Mouse (Mus musculus) embryonic fibroblast, embryonic 13.5 days (primary cell): ENCODE data around the gene Oas3.
"Not testable (repeated sequence)": the region's sequence is repeated elsewhere in the genome, so short reads cannot be mapped to it uniquely, and the experiment has no call there.

Experiments used
- CTCF ChIP-seq: IDR thresholded peaks from 2 replicates; pipeline ENCODE4 v1.5.1; 2011; ENCODE audit warnings: mild to moderate bottlenecking, control low read depth, low read length, moderate library complexity, borderline replicate concordance; ENCODE audit not compliant: insufficient read depth
- POLR2A ChIP-seq: IDR thresholded peaks from 2 replicates; pipeline ENCODE4 v1.6.1; 2011; ENCODE audit warnings: low read depth, mild to moderate bottlenecking, control low read depth, low read length, moderate library complexity

DNA sequence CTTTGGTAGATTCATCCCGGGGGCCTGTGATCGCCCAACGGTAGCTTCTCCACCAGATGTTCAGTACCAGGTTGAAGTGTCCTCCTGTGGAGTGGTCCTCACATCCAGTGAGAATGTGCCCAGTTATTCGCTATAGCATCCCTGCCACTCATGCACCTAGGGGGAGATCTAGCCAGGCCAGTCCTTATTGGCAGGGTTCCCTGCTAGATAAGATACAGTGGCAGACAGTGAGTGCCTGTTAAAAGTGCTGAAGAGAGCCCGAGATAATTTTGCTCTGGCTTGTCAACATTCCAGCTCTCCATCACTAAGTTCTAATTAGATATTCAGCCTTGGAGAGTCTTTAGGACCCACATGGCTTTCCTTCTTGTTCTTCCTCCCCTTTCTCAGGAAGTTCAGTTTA, 20.7 kb upstream of the Oas3 start:
- TF ChIP-seq POLR2A, CTCF: not testable (repeated sequence)
